Mouse (Mus musculus): Measurements from ENCODE around the gene Alcam.

Gene Alcam

GRCm38 (mm10) chr16:52453971-52454514 is at the start of gene Alcam:
Alcam (minus strand) TSS chr16:52454074.
- DNase-seq (ENCODE audit: extremely low read depth, low read depth): no peak

GRCm38 (mm10) chr16:52498757-52499335 is 45.0 kb upstream of the Alcam start:
- no peak for DNase-seq (ENCODE audit: extremely low read depth, low read depth)

GRCm38 (mm10) chr16:52490542-52490941 is 36.7 kb upstream of the Alcam start:
- DNase-seq (ENCODE audit: extremely low read depth, low read depth): no peak

GRCm38 (mm10) chr16:52474235-52474634 is 20.4 kb upstream of the Alcam start:
- DNase-seq (ENCODE audit: extremely low read depth, low read depth): peak; percentile 8

- no peak for DNase-seq (ENCODE audit: extremely low read depth, low read depth)
These were observed 19.2 kb upstream of the Alcam start for GRCm38 (mm10) chr16:52473089-52473488.

GRCm38 (mm10) chr16:52472635-52473034 is 18.8 kb upstream of the Alcam start:
- DNase-seq (ENCODE audit: extremely low read depth, low read depth): no peak

- DNase-seq (ENCODE audit: extremely low read depth, low read depth): no peak
These were observed 18.2 kb upstream of the Alcam start for GRCm38 (mm10) chr16:52472059-52472458.

- DNase-seq (ENCODE audit: extremely low read depth, low read depth): no peak
These were observed 17.0 kb upstream of the Alcam start for GRCm38 (mm10) chr16:52470881-52471280.

GRCm38 (mm10) chr16:52470226-52470625 is 16.4 kb upstream of the Alcam start:
- DNase-seq (ENCODE audit: extremely low read depth, low read depth): peak; percentile 9

GRCm38 (mm10) chr16:52468426-52468825 is 14.6 kb upstream of the Alcam start:
- DNase-seq (ENCODE audit: extremely low read depth, low read depth): no peak

GRCm38 (mm10) chr16:52466770-52467169 is 12.9 kb upstream of the Alcam start:
- DNase-seq (ENCODE audit: extremely low read depth, low read depth): no peak

- DNase-seq (ENCODE audit: extremely low read depth, low read depth): no peak
These were observed 10.7 kb upstream of the Alcam start for GRCm38 (mm10) chr16:52464597-52464996.

GRCm38 (mm10) chr16:52452862-52453715 is 785 bp downstream of the Alcam start:
- DNase-seq (ENCODE audit: extremely low read depth, low read depth): no peak

- no peak for DNase-seq (ENCODE audit: extremely low read depth, low read depth)
These were observed 1.4 kb downstream of the Alcam start for GRCm38 (mm10) chr16:52452477-52452831.

GRCm38 (mm10) chr16:52451786-52452476 is 1.9 kb downstream of the Alcam start:
- no peak for DNase-seq (ENCODE audit: extremely low read depth, low read depth)

GRCm38 (mm10) chr16:52451101-52451785 is 2.6 kb downstream of the Alcam start:
- DNase-seq (ENCODE audit: extremely low read depth, low read depth): no peak

- no peak for DNase-seq (ENCODE audit: extremely low read depth, low read depth)
These were observed 3.4 kb downstream of the Alcam start for GRCm38 (mm10) chr16:52450245-52451100.

- no peak for DNase-seq (ENCODE audit: extremely low read depth, low read depth)
These were observed 4.0 kb downstream of the Alcam start for GRCm38 (mm10) chr16:52449889-52450244.

GRCm38 (mm10) chr16:52445984-52446383 is 7.9 kb downstream of the Alcam start:
- no peak for DNase-seq (ENCODE audit: extremely low read depth, low read depth)

- DNase-seq (ENCODE audit: extremely low read depth, low read depth): no peak
These were observed 10.0 kb downstream of the Alcam start for GRCm38 (mm10) chr16:52443635-52444505.
